Mouse (Mus musculus) cerebellum, adult (tissue): ENCODE results near the gene Tdrd6.

ENCODE experiments used
- ATAC-seq: cut with Nextera tagmentation; 2 replicates; pipeline ENCODE4 v1.9.2; 2017; ENCODE audit warnings: mild to moderate bottlenecking, moderate library complexity, mixed read lengths; ENCODE audit not compliant: insufficient number of reproducible peaks, low FRiP score, low TSS enrichment

The Tdrd6 gene

DNA sequence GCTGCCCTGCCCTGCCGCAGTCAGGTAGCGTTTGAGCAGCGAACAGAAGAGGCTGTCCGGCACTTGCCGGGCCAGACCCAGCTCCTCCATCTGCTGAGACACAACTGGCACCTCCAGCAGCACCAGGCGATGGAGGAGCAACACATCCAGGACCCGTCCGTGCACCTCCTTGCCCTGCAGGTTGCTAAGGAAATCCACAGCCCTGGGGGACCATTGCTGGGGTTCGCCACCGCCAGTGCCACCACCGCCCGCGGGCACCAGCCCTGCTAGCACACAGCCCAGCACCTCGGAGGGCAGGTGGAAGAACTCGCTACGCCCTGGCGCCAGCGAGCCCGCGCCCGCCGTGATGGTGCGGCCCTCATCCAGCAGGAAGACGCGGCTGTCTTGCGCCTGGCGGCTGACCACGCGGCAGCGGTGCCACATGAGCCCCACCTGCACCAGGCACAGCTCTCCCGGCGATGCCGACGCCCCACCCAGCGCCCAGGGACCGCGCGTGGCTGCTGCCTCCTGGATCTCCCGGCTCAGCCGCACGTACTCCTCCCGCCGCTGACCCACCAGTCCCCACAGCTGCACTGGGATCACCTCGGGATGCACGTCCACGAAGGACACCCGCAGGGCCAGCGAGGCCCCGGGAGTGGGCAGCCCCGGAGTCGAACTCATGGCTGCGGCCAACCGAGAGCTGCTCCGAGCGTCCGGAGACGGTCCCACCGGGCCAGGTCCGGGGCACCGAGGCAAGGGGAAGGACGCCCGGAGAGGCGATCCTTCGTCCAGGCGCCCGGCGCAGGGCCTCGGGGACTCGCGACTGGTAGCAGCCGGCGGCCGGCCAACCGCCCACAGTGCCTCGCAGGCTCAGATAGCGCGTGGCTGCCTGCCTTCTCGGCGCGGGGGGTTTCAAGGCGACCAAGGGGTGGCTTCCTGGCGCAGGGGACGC, at the start of gene Tdrd6:
TSS of gene Tdrd6 (minus strand) at position 804 of the 931 bp plus-strand sequence.
- 0 out of 2 replicates have a peak, but pooled peaks have one; percentile 13 for ATAC-seq

- ATAC-seq = no peak
Measured at GRCm38 (mm10) chr17:43677317-43677716, 47.2 kb upstream of the Tdrd6 start.

GRCm38 (mm10) chr17:43676241-43676640, 46.1 kb upstream of the Tdrd6 start:
- ATAC-seq = no peak

- ATAC-seq = no peak
Measured at GRCm38 (mm10) chr17:43675228-43675627, 45.1 kb upstream of the Tdrd6 start.

DNA sequence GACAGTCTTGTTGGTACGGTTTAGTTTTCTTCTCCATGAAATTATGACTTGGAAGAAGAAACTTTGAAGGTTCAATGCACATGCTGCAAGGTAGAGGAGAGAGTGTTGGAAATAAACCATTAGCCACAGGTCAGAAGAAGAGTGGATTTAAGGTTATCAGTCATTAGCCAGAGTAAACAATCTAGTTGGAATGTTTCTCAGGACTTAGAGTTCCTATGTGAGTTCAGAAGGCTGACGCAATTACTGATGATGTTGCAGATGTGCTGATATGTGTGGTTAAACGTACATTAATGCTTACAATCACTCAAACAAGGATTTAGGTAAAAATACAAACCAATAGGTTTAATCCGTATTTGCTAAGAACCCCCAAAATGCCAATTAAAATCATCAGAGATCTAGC, 41.8 kb upstream of the Tdrd6 start:
- no peak for ATAC-seq

- ATAC-seq = no peak
Measured at GRCm38 (mm10) chr17:43669145-43669695, 39.1 kb upstream of the Tdrd6 start.

DNA sequence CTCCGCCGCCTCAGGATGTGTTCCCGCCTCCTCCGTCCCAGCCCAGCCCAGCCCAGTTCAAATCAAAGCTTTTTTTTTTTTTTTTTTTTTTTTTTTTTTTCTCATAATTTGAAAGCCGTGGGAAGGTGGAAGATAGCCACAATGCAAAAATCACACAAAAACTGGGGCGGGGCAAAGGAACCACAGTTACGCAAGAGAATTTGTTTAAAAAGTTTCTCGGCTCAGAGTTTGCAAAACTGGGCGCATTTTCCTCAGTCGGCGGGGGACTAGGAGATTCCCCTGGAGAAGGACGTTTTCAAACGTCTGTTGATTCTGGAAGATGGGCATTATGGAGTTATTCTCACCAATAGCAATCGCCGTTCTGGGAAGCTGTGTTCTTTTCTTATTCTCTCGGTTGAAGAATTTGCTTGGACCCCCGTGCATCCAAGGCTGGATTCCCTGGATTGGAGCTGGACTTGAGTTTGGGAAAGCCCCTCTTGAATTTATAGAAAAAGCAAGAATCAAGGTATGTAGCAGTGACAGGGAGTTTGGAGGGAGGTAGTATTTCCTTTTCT, 37.3 kb upstream of the Tdrd6 start, which contains the start of gene Cyp39a1:
TSS of gene Cyp39a1 (plus strand) at position 136 of the 554 bp plus-strand sequence.
- ATAC-seq = no peak

DNA sequence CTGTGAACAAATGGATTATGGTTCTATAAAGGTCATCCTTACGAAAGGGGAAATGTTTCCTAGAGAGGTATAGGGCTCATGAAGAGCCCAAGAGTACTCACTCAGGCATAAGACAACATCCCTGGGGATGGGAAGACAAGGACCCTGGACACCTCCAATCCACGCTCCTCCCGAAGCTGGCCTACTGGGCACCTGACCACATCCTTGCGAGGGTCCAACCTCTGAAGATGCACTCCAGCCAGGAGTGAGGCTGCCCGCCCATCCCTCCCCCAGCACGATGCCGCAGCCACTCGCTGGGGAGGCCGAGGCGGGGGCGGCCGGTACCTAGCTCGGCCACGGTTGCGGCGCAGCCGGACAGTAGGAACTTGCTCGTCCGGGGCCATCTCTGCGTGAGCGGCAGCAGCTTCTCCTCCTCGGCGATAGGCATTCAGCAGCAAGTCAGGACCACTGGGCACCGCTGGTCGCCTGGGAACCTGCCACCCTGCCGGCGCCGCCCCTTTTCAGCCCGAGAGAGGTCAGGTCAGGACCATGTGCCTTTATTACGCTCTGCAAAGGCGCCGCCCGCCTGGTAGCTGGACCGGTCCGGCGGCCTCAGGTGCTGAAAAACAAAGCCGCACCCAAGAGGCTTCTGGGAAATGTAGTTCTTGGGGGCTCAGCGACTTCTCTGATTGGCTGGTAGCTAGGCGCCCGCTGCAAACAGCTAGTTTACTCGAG, 36.6 kb upstream of the Tdrd6 start, which contains the start of gene Slc25a27:
TSS of gene Slc25a27 (minus strand) at position 639 of the 714 bp plus-strand sequence.
- peak; percentile 99 for ATAC-seq

- no peak for ATAC-seq
Measured at GRCm38 (mm10) chr17:43651314-43652046, 21.4 kb upstream of the Tdrd6 start.

GRCm38 (mm10) chr17:43649641-43650436, 19.7 kb upstream of the Tdrd6 start:
- ATAC-seq = no peak

GRCm38 (mm10) chr17:43646925-43647324, 16.8 kb upstream of the Tdrd6 start:
- no peak for ATAC-seq

DNA sequence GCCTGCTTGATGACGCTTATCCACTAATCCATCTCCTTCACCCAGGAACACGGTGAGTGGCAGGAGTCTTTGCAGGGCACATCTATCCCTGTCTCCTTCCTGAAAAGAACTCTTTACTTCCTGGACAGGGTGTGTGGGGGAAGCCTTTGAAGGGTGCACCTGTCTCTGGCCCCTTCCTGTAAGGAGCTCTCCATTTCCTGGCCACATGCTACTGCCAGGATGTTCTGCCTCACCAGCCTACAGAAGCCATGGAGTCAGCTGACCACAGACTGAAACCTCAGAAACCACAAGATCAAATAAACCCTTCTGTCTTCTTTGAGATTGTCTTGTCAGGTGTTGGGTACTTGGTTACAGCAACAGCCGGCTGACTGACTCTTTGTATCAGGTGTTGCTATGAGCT, 15.0 kb upstream of the Tdrd6 start:
- no peak for ATAC-seq

GRCm38 (mm10) chr17:43644375-43644774, 14.3 kb upstream of the Tdrd6 start:
- no peak for ATAC-seq

DNA sequence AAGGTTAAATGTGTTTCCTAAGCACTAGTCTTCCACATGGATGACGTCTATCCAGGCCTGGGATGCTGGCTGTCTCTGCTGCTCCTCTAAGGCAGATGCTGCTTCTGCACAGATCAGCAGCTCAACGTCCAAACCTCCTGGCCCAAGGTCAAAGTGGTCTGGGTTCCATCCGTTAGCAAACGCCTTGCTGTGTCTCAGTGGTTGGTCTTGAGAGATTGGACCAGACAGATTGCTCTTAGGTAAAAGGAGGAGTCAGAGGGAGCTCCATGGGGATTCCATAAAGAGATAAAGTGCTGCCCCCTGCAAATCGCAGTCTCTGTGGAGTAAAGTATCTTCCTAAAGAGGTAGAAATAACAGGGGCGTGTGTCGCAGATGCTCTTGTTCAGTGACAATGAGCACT, 13.1 kb upstream of the Tdrd6 start:
- ATAC-seq = no peak

DNA sequence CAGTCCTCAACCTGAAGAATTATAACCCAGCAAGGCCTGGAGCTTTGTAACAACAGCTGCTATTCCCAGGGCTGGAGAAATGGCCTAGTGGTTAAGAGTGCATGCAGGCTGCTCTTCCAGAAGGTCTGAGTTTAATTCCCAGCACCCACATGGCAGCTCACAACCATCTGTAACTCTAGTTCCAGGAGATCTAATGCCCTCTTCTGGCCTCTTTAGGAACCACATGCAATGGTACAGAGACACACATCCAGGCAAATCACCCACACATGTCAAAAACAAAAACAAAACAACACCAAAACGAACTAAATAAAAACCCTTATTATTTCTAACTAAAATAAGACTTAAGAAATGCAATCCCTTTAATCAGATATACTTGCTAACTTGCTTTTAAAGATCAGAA, 10.7 kb upstream of the Tdrd6 start:
- no peak for ATAC-seq

DNA sequence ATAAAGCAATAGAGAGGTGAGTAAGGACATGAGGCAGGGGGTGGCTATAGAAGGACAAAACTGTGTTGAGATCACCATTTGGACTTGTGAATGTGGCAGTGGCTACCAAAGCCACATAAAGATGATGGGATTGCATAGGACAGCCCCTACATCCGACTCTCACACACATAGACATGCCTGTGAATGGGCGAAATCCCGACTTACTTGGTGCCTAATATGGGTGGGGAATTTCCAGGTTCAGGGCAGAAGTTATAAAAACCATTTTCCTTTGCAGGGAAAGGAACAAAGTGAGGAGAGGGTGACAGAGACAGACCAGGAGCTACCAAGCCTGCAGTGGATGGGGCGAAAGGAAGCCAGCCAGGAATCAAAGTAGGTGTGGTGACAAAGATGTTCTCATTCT, 7.0 kb upstream of the Tdrd6 start:
- no peak for ATAC-seq

GRCm38 (mm10) chr17:43630427-43630760, 295 bp upstream of the Tdrd6 start:
- no peak for ATAC-seq

DNA sequence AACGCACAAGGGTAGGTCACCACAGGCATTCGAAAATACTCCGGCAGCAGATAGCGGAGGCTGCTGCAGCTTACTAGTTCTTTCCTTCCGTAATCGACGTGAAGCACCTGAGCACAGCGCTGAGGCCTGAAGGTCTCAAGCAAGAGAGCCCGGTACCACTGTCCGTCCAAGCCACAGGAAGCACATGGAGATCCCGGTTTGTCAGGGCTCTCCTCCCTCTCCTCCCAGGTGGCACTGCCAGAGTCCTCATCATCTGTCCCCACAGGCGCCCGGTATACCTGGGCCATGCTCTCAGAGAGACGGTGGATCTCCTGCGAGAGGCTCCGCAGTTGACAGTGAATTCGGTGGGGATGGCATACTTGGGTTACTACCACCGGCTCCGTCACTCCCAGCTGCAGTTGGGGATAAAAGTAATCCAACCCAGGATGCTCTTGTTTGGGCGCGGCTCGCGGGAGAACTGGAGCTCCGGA, 1.0 kb downstream of the Tdrd6 start:
- no peak for ATAC-seq

DNA sequence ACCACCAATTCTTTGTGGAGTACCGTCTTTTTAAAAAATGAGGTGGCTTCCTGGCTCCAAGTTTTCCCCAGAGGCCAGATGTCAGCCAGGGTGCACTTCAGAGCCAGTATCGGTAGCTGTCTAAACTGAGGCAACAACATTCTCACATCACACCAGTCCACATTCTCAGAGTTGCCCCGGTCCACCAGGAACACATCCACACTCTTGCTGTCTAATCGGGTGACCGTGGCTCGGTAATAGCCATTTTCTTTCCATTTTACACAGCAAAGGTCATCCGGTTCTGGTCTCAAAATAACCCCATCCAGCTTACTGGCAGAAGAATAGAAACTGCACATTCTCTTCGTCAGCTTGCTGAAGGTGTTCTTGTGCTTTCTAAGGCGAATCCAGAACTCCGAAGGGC, 1.9 kb downstream of the Tdrd6 start:
- no peak for ATAC-seq
